Mouse (Mus musculus) forebrain, postnatal 0 days (tissue): ENCODE results near the gene Rif1. TPM values are rescaled to one million over a fixed set of nuclear protein-coding genes. Genes with fewer than 3 reads are reported as not detected.
"Not testable (repeated sequence)": the region's sequence is repeated elsewhere in the genome, so short reads cannot be mapped to it uniquely, and the experiment has no call there.

Experiments used
- ATAC-seq: fragments of 200-750 bp; cut with Nextera tagmentation; 2 replicates; pipeline ENCODE4 v1.8.0; 2017; ENCODE audit warnings: mild to moderate bottlenecking, moderate library complexity
- DNase-seq: peaks from one replicate; pipeline ENCODE4 v3.0.0-alpha.2; 2015
- H3K27ac ChIP-seq: fragments of 300-500 bp; sonication (generic); 2 replicates; pipeline ENCODE4 v1.5.1; 2014; ENCODE audit warnings: low read depth, mild to moderate bottlenecking, antibody characterized with exemption, low read length, moderate library complexity, mixed read lengths
- H3K27me3 ChIP-seq: fragments of 300-500 bp; sonication (generic); 2 replicates; pipeline ENCODE4 v1.6.1; 2014; ENCODE audit warnings: mild to moderate bottlenecking, low read length, mixed read lengths; ENCODE audit not compliant: insufficient read depth
- H3K36me3 ChIP-seq: fragments of 300-500 bp; sonication (generic); 2 replicates; pipeline ENCODE4 v1.6.1; 2014; ENCODE audit warnings: mild to moderate bottlenecking, moderate library complexity; ENCODE audit not compliant: insufficient read depth
- H3K4me1 ChIP-seq: fragments of 300-500 bp; sonication (generic); 2 replicates; pipeline ENCODE4 v1.6.1; 2014; ENCODE audit warnings: antibody characterized with exemption; ENCODE audit not compliant: insufficient read depth
- H3K4me2 ChIP-seq: fragments of 300-500 bp; sonication (generic); 2 replicates; pipeline ENCODE4 v1.6.1; 2014; ENCODE audit warnings: low read depth, mild to moderate bottlenecking, moderate library complexity
- H3K4me3 ChIP-seq: fragments of 300-500 bp; sonication (generic); 2 replicates; pipeline ENCODE4 v1.5.1; 2014; ENCODE audit warnings: low read depth, low read length, mixed read lengths
- H3K9ac ChIP-seq: fragments of 300-500 bp; sonication (generic); 2 replicates; pipeline ENCODE4 v1.6.1; 2014; ENCODE audit warnings: mild to moderate bottlenecking
- H3K9me3 ChIP-seq: fragments of 300-500 bp; sonication (generic); 2 replicates; pipeline ENCODE4 v1.6.1; 2016; ENCODE audit warnings: low read length
- CTCF ChIP-seq: sonication (generic); IDR thresholded peaks from 2 replicates; pipeline ENCODE4 v1.5.1; 2016; ENCODE audit warnings: antibody characterized with exemption, control low read depth, low read depth
- WGBS: fragments of 180-500 bp; shearing (Covaris S2); extraction: QIAGEN DNeasy Blood & Tissue Kit; methylation state at CpG from one replicate; pipeline ENCODE4 v1.1.7; 2014; 5-methylcytosine and 5-hydroxymethylcytosine counted together
- polyA plus RNA-seq: library from polyadenylated mRNA; unstranded; fragments of >200 nt; fragmentation: Nextera tagmentation; extraction: Ambion mirVana; gene quantifications from 2 replicates; pipeline ENCODE4 v1.2.1, GENCODE M21; 2015
- total RNA-seq: library from RNA; depleted of rRNA; stranded (reverse); fragments of >200 nt; gene quantifications from 2 replicates; pipeline ENCODE4 v1.2.3, GENCODE M21; 2014

The Rif1 gene
- total and polyA plus RNA-seq, 2 experiments from 2014 or later, result 9.3 to 28.9 TPM

GRCm38 (mm10) chr2:52071241-52071991, 1.2 kb upstream of the Rif1 start:
- DNase-seq (no peak), ATAC-seq (no peak)
- Histone ChIP-seq H3K27me3 (no peaks in the 10 kb centered on the region), H3K27ac (no peak overlapping the region), H3K4me3 (no peak overlapping the region), H3K9ac (no peak overlapping the region), H3K36me3 (no peaks in the 10 kb centered on the region), H3K9me3 (no peaks in the 10 kb centered on the region), H3K4me2 (peak overlapping the region; percentile 75; the same call in 1 of the 2 replicates), H3K4me1 (no peaks in the 10 kb centered on the region)
- 33% methylated on average over 13 of the region's 13 CpGs for whole genome bisulfite sequencing
- TF ChIP-seq CTCF, result no peak

GRCm38 (mm10) chr2:52072065-52072490, 554 bp upstream of the Rif1 start:
- peak overlapping the region; percentile 29; the same call in 1 of the 2 replicates for H3K27ac ChIP-seq
- whole genome bisulfite sequencing, result 2% methylated on average over 10 of the region's 10 CpGs

GRCm38 (mm10) chr2:52073141-52073904, 691 bp downstream of the Rif1 start:
- no peak for TF ChIP-seq CTCF
- peak overlapping the region; percentile 94 for H3K4me3 ChIP-seq
- DNase-seq (peak; percentile 34), ATAC-seq (no peak; the same call in 1 of the 2 replicates)
- H3K27me3 ChIP-seq, result no peaks in the 10 kb centered on the region
- H3K9me3 ChIP-seq, result no peaks in the 10 kb centered on the region
- H3K4me1 ChIP-seq, result no peaks in the 10 kb centered on the region
- whole genome bisulfite sequencing, result 2% methylated on average over 56 of the region's 56 CpGs
- H3K9ac ChIP-seq, result peak overlapping the region; percentile 74
- H3K27ac ChIP-seq, result 0 out of 2 replicates have a peak overlapping the region, but pooled peaks have one; percentile 35
- peak overlapping the region; percentile 75 for H3K4me2 ChIP-seq
- no peaks in the 10 kb centered on the region for H3K36me3 ChIP-seq

More at GRCm38 (mm10) chr2:52072065-52072490, 554 bp upstream of the Rif1 start:
- Histone ChIP-seq H3K9ac (peak overlapping the region; percentile 74; the same call in 1 of the 2 replicates), H3K36me3 (no peaks in the 10 kb centered on the region), H3K27me3 (no peaks in the 10 kb centered on the region), H3K4me3 (peak overlapping the region; percentile 94), H3K4me2 (peak overlapping the region; percentile 75), H3K9me3 (no peaks in the 10 kb centered on the region), H3K4me1 (no peaks in the 10 kb centered on the region)
- TF ChIP-seq CTCF, result no peak
- ATAC-seq (peak; percentile 42), DNase-seq (no peak)

- Histone ChIP-seq H3K27me3 (no peaks in the 10 kb centered on the region), H3K9ac (no peak overlapping the region), H3K4me1 (no peaks in the 10 kb centered on the region), H3K36me3 (peaks cover 4% of the 10 kb centered on the region), H3K4me2 (no peak overlapping the region), H3K27ac (no peak overlapping the region), H3K9me3 (no peaks in the 10 kb centered on the region), H3K4me3 (no peak overlapping the region)
- ATAC-seq (no peak), DNase-seq (no peak)
- TF ChIP-seq CTCF, result no peak
- 89% methylated on average over 2 of the region's 2 CpGs for WGBS
Observed at GRCm38 (mm10) chr2:52078666-52079065, 6.0 kb downstream of the Rif1 start.

GRCm38 (mm10) chr2:52084013-52084412, 11.4 kb downstream of the Rif1 start:
- Histone ChIP-seq H3K4me1 (no peaks in the 10 kb centered on the region), H3K27me3 (no peaks in the 10 kb centered on the region), H3K36me3 (peaks cover 27% of the 10 kb centered on the region), H3K4me3 (no peak overlapping the region), H3K9me3 (no peaks in the 10 kb centered on the region), H3K27ac (no peak overlapping the region), H3K4me2 (no peak overlapping the region), H3K9ac (no peak overlapping the region)
- WGBS, result 98% methylated on average over 3 of the region's 3 CpGs
- TF ChIP-seq CTCF, result no peak
- DNase-seq (no peak), ATAC-seq (no peak)

- ATAC-seq, result no peak
- no peaks in the 10 kb centered on the region for H3K9me3 ChIP-seq
- TF ChIP-seq CTCF, result no peak
- H3K4me2 ChIP-seq, result no peak overlapping the region
- peaks cover 32% of the 10 kb centered on the region for H3K36me3 ChIP-seq
- no peak overlapping the region for H3K27ac ChIP-seq
- no peaks in the 10 kb centered on the region for H3K27me3 ChIP-seq
- H3K4me3 ChIP-seq, result no peak overlapping the region
- no peaks in the 10 kb centered on the region for H3K4me1 ChIP-seq
- WGBS, result 86% methylated on average over 2 of the region's 2 CpGs
- DNase-seq, result no peak
- no peak overlapping the region for H3K9ac ChIP-seq
Observed at GRCm38 (mm10) chr2:52084571-52084970, 11.9 kb downstream of the Rif1 start.

- Histone ChIP-seq H3K4me3 (no peak overlapping the region), H3K27ac (no peak overlapping the region), H3K4me2 (no peak overlapping the region), H3K27me3 (no peaks in the 10 kb centered on the region), H3K9me3 (no peaks in the 10 kb centered on the region), H3K36me3 (peaks cover 46% of the 10 kb centered on the region), H3K4me1 (no peaks in the 10 kb centered on the region), H3K9ac (no peak overlapping the region)
- DNase-seq (no peak), ATAC-seq (no peak)
- TF ChIP-seq CTCF, result no peak
- 94% methylated on average over 1 of the region's 1 CpGs for WGBS
Observed at GRCm38 (mm10) chr2:52114086-52114485, 41.5 kb downstream of the Rif1 start.

- not testable (repeated sequence) for H3K4me1 ChIP-seq, H3K4me3 ChIP-seq, H3K9ac ChIP-seq, DNase-seq, H3K27ac ChIP-seq, ATAC-seq, H3K4me2 ChIP-seq, H3K9me3 ChIP-seq, H3K36me3 ChIP-seq, H3K27me3 ChIP-seq
- 97% methylated on average over 20 of the region's 20 CpGs for WGBS
Observed at GRCm38 (mm10) chr2:52131370-52131769, 58.7 kb downstream of the Rif1 start.
